Mouse (Mus musculus) 3T3-L1 (cell line): ENCODE results near the gene Henmt1.

Source experiments
- DNase-seq: peaks from one replicate; pipeline ENCODE4 v3.0.0-alpha.2; 2015; ENCODE audit warnings: low read depth, low spot score

Gene Henmt1

GRCm38 (mm10) chr3:108940001-108940633 lies 444 bp downstream of the Henmt1 start, which contains the start of gene Gm9857:
Gene Gm9857, minus strand, starts transcription at chr3:108940445.
- DNase-seq: no peak

- DNase-seq: no peak
Observed at GRCm38 (mm10) chr3:108940996-108941395, 1.3 kb downstream of the Henmt1 start.

GRCm38 (mm10) chr3:108957976-108958375 lies 18.3 kb downstream of the Henmt1 start:
- peak; percentile 67 for DNase-seq

GRCm38 (mm10) chr3:108959680-108960295 lies 20.1 kb downstream of the Henmt1 start:
- DNase-seq: peak; percentile 66

GRCm38 (mm10) chr3:108961226-108961625 lies 21.6 kb downstream of the Henmt1 start:
- no peak for DNase-seq

- no peak for DNase-seq
Observed at GRCm38 (mm10) chr3:108961655-108962054, 22.0 kb downstream of the Henmt1 start.

- DNase-seq: no peak
Observed at GRCm38 (mm10) chr3:108963278-108963677, 23.6 kb downstream of the Henmt1 start.

GRCm38 (mm10) chr3:108963776-108964175 lies 24.1 kb downstream of the Henmt1 start:
- no peak for DNase-seq

GRCm38 (mm10) chr3:108964361-108965044 lies 24.8 kb downstream of the Henmt1 start:
- DNase-seq: peak; percentile 35

- DNase-seq: peak; percentile 27
Observed at GRCm38 (mm10) chr3:108966051-108966450, 26.4 kb downstream of the Henmt1 start.

GRCm38 (mm10) chr3:108973980-108974660 lies 34.4 kb downstream of the Henmt1 start:
- no peak for DNase-seq

- peak; percentile 11 for DNase-seq
Observed at GRCm38 (mm10) chr3:108974920-108975485, 35.3 kb downstream of the Henmt1 start.

GRCm38 (mm10) chr3:108977340-108978030 lies 37.8 kb downstream of the Henmt1 start:
- peak; percentile 54 for DNase-seq

- no peak for DNase-seq
Observed at GRCm38 (mm10) chr3:108981946-108982345, 42.3 kb downstream of the Henmt1 start.

- no peak for DNase-seq
Observed at GRCm38 (mm10) chr3:108983989-108984388, 44.3 kb downstream of the Henmt1 start.

GRCm38 (mm10) chr3:108986534-108986933 lies 46.9 kb downstream of the Henmt1 start:
- DNase-seq: no peak

- DNase-seq: no peak
Observed at GRCm38 (mm10) chr3:108987009-108987659, 47.5 kb downstream of the Henmt1 start.

GRCm38 (mm10) chr3:108989971-108990548 lies 50.4 kb downstream of the Henmt1 start:
- no peak for DNase-seq

- DNase-seq: no peak
Observed at GRCm38 (mm10) chr3:108994477-108994876, 54.8 kb downstream of the Henmt1 start.

- DNase-seq: no peak
Observed at GRCm38 (mm10) chr3:108995379-108995778, 55.7 kb downstream of the Henmt1 start.
